Mouse (Mus musculus): ENCODE results near the gene Rbm25. TPM values are rescaled to one million over a fixed set of nuclear protein-coding genes. Genes with fewer than 3 reads are reported as not detected.
"Not testable (repeated sequence)": the region's sequence is repeated elsewhere in the genome, so short reads cannot be mapped to it uniquely, and the experiment has no call there.

The Rbm25 gene
- polyA plus RNA-seq, 1 experiment, result 17.6 TPM

- Histone ChIP-seq H3K36me3 (ENCODE audit: control insufficient read depth, insufficient read depth) (no peaks in the 10 kb centered on the region), H3ac (ENCODE audit: control insufficient read depth, insufficient read length) (no peak overlapping the region), H3K4me3 (no peak overlapping the region), H3K79me2 (ENCODE audit: control insufficient read depth, insufficient read depth) (no peaks in the 10 kb centered on the region), H3K4me2 (ENCODE audit: low read depth) (no peak overlapping the region), H3K27me3 (ENCODE audit: control insufficient read depth, insufficient read depth, insufficient read length) (no peaks in the 10 kb centered on the region)
- TF ChIP-seq POLR2A (IDR thresholded peaks at IDR 0.05; ENCODE audit: insufficient read length, low read depth) (no peak), USF1 (IDR thresholded peaks at IDR 0.05; ENCODE audit: low read depth) (no peak), TCF12 (IDR thresholded peaks at IDR 0.05; ENCODE audit: insufficient read depth, poor library complexity, severe bottlenecking) (no peak), POLR2AphosphoS2 (IDR thresholded peaks at IDR 0.05; ENCODE audit: insufficient read length, low read depth) (no peak), REST (IDR thresholded peaks at IDR 0.05; ENCODE audit: insufficient read depth, insufficient read length) (no peak), MAX (IDR thresholded peaks at IDR 0.05; ENCODE audit: low read depth) (no peak)
Measured at GRCm38 (mm10) chr12:83617261-83617660, 13.8 kb upstream of the Rbm25 start.

GRCm38 (mm10) chr12:83618981-83619380 lies 12.1 kb upstream of the Rbm25 start:
- Histone ChIP-seq H3K27me3 (ENCODE audit: control insufficient read depth, insufficient read depth, insufficient read length) (no peaks in the 10 kb centered on the region), H3K4me3 (no peak overlapping the region), H3ac (ENCODE audit: control insufficient read depth, insufficient read length) (no peak overlapping the region), H3K79me2 (ENCODE audit: control insufficient read depth, insufficient read depth) (no peaks in the 10 kb centered on the region), H3K4me2 (ENCODE audit: low read depth) (no peak overlapping the region), H3K36me3 (ENCODE audit: control insufficient read depth, insufficient read depth) (no peaks in the 10 kb centered on the region)
- TF ChIP-seq SRF (IDR thresholded peaks at IDR 0.05; ENCODE audit: control insufficient read depth, insufficient read length, low read depth) (no peak), E2F4 (IDR thresholded peaks at IDR 0.05; ENCODE audit: insufficient read depth) (no peak), TCF3 (IDR thresholded peaks at IDR 0.05; ENCODE audit: insufficient read length, low read depth) (no peak), TCF12 (IDR thresholded peaks at IDR 0.05; ENCODE audit: insufficient read depth, poor library complexity, severe bottlenecking) (no peak), REST (IDR thresholded peaks at IDR 0.05; ENCODE audit: insufficient read depth, insufficient read length) (no peak), USF1 (IDR thresholded peaks at IDR 0.05; ENCODE audit: low read depth) (no peak), POLR2AphosphoS2 (IDR thresholded peaks at IDR 0.05; ENCODE audit: insufficient read length, low read depth) (no peak), MYOD1 (IDR thresholded peaks at IDR 0.05; ENCODE audit: control insufficient read depth in 1 of 3, insufficient read length in 2 of 3, low read depth in 2 of 3) (no peak), POLR2A (IDR thresholded peaks at IDR 0.05; ENCODE audit: insufficient read length, low read depth) (no peak), CEBPB (IDR thresholded peaks at IDR 0.05; ENCODE audit: insufficient read depth, poor library complexity, severe bottlenecking) (no peak), MAX (IDR thresholded peaks at IDR 0.05; ENCODE audit: low read depth) (no peak), MYOG (IDR thresholded peaks at IDR 0.05; ENCODE audit: control insufficient read depth in 1 of 3, insufficient read depth in 1 of 3, insufficient read length in 2 of 3, low read depth in 2 of 3) (no peak)

GRCm38 (mm10) chr12:83620694-83621093 lies 10.3 kb upstream of the Rbm25 start:
- not testable (repeated sequence) for H3K79me2 ChIP-seq (ENCODE audit: control insufficient read depth, insufficient read depth); H3K4me3 ChIP-seq; H3ac ChIP-seq (ENCODE audit: control insufficient read depth, insufficient read length); H3K4me2 ChIP-seq (ENCODE audit: low read depth); H3K27me3 ChIP-seq (ENCODE audit: control insufficient read depth, insufficient read depth, insufficient read length); H3K36me3 ChIP-seq (ENCODE audit: control insufficient read depth, insufficient read depth)

- Histone ChIP-seq H3ac (ENCODE audit: control insufficient read depth, insufficient read length) (no peak overlapping the region), H3K79me2 (ENCODE audit: control insufficient read depth, insufficient read depth) (no peaks in the 10 kb centered on the region), H3K4me3 (no peak overlapping the region), H3K36me3 (ENCODE audit: control insufficient read depth, insufficient read depth) (no peaks in the 10 kb centered on the region), H3K27me3 (ENCODE audit: control insufficient read depth, insufficient read depth, insufficient read length) (no peaks in the 10 kb centered on the region), H3K4me2 (ENCODE audit: low read depth) (no peak overlapping the region)
- TF ChIP-seq REST (IDR thresholded peaks at IDR 0.05; ENCODE audit: insufficient read depth, insufficient read length) (no peak), SRF (IDR thresholded peaks at IDR 0.05; ENCODE audit: control insufficient read depth, insufficient read length, low read depth) (no peak)
Measured at GRCm38 (mm10) chr12:83622031-83622755, 8.8 kb upstream of the Rbm25 start.

GRCm38 (mm10) chr12:83624321-83624720 lies 6.7 kb upstream of the Rbm25 start:
- H3K4me2 ChIP-seq (ENCODE audit: low read depth), result no peak overlapping the region
- H3K79me2 ChIP-seq (ENCODE audit: control insufficient read depth, insufficient read depth), result no peaks in the 10 kb centered on the region
- H3K4me3 ChIP-seq, result no peak overlapping the region
- TF ChIP-seq POLR2A (IDR thresholded peaks at IDR 0.05; ENCODE audit: insufficient read length, low read depth) (no peak), TCF12 (IDR thresholded peaks at IDR 0.05; ENCODE audit: insufficient read depth, poor library complexity, severe bottlenecking) (no peak), MYOD1 (IDR thresholded peaks at IDR 0.05; ENCODE audit: control insufficient read depth in 1 of 3, insufficient read length in 2 of 3, low read depth in 2 of 3) (no peak), E2F4 (IDR thresholded peaks at IDR 0.05; ENCODE audit: insufficient read depth) (no peak), CEBPB (IDR thresholded peaks at IDR 0.05; ENCODE audit: insufficient read depth, poor library complexity, severe bottlenecking) (no peak), MYOG (IDR thresholded peaks at IDR 0.05; ENCODE audit: control insufficient read depth in 1 of 3, insufficient read depth in 1 of 3, insufficient read length in 2 of 3, low read depth in 2 of 3) (no peak), SRF (IDR thresholded peaks at IDR 0.05; ENCODE audit: control insufficient read depth, insufficient read length, low read depth) (no peak), REST (IDR thresholded peaks at IDR 0.05; ENCODE audit: insufficient read depth, insufficient read length) (no peak), USF1 (IDR thresholded peaks at IDR 0.05; ENCODE audit: low read depth) (no peak)
- no peak overlapping the region for H3ac ChIP-seq (ENCODE audit: control insufficient read depth, insufficient read length)
- H3K27me3 ChIP-seq (ENCODE audit: control insufficient read depth, insufficient read depth, insufficient read length), result no peaks in the 10 kb centered on the region
- no peaks in the 10 kb centered on the region for H3K36me3 ChIP-seq (ENCODE audit: control insufficient read depth, insufficient read depth)

Data from myocyte (in vitro differentiated cells).